Mouse (Mus musculus): Measurements from ENCODE around the gene Lypd6b. TPM values are rescaled to one million over a fixed set of nuclear protein-coding genes. Genes with fewer than 3 reads are reported as not detected.
A peak's percentile ranks its signal among the peaks of the same experiment; 100 is the strongest.

The Lypd6b gene
- 1.0 and 2.8 TPM in 2 replicates for polyA plus RNA-seq (2015; fragmentation: Nextera tagmentation; extraction: Ambion mirVana)

- ATAC-seq (replicated peaks; ENCODE audit: insufficient number of reproducible peaks, insufficient read depth, low FRiP score, low read depth), result peak; percentile 66
- under 1% methylated on average over 70 of the region's 79 CpGs for WGBS
- peak within 1 kb of the TSS; percentile 63 for H3K4me3 ChIP-seq
- peaks cover 31% of the 10 kb centered on the region for H3K4me1 ChIP-seq (replicated peaks)
- H3K27ac ChIP-seq, result no peak within 1 kb of the TSS
- peaks cover 52% of the 10 kb centered on the region for H3K27me3 ChIP-seq
- no peaks in the 10 kb centered on the region for H3K9me3 ChIP-seq (replicated peaks)
- H3K9ac ChIP-seq, result peak within 1 kb of the TSS; percentile 52
- peak within 1 kb of the TSS; percentile 99 for H3K4me2 ChIP-seq
- H3K36me3 ChIP-seq, result no peaks in the 10 kb centered on the region
These were observed at the start of gene Lypd6b for GRCm38 (mm10) chr2:49787376-49788050. TSS of gene Lypd6b (plus strand) at chr2:49787688.

GRCm38 (mm10) chr2:49739046-49739445 lies 48.4 kb upstream of the Lypd6b start:
- no peak overlapping the region for H3K9ac ChIP-seq
- no peaks in the 10 kb centered on the region for H3K9me3 ChIP-seq (replicated peaks)
- no peak for ATAC-seq (replicated peaks; ENCODE audit: insufficient number of reproducible peaks, insufficient read depth, low FRiP score, low read depth)
- H3K36me3 ChIP-seq, result no peaks in the 10 kb centered on the region
- H3K27ac ChIP-seq, result no peak overlapping the region
- no peak overlapping the region for H3K4me3 ChIP-seq
- H3K4me1 ChIP-seq (replicated peaks), result peaks cover 3% of the 10 kb centered on the region
- no peaks in the 10 kb centered on the region for H3K27me3 ChIP-seq
- H3K4me2 ChIP-seq, result no peak overlapping the region
- WGBS, result 62% methylated on average over 5 of the region's 5 CpGs

GRCm38 (mm10) chr2:49741026-49741425 lies 46.5 kb upstream of the Lypd6b start:
- H3K9ac ChIP-seq, result no peak overlapping the region

GRCm38 (mm10) chr2:49741895-49742734 lies 45.4 kb upstream of the Lypd6b start:
- H3K4me2 ChIP-seq, result no peak overlapping the region
- WGBS, result 69% methylated on average over 16 of the region's 16 CpGs
- H3K9ac ChIP-seq, result no peak overlapping the region
- no peak for ATAC-seq (replicated peaks; ENCODE audit: insufficient number of reproducible peaks, insufficient read depth, low FRiP score, low read depth)
- H3K9me3 ChIP-seq (replicated peaks), result no peaks in the 10 kb centered on the region
- no peak overlapping the region for H3K27ac ChIP-seq
- H3K4me1 ChIP-seq (replicated peaks), result peaks cover 16% of the 10 kb centered on the region
- H3K36me3 ChIP-seq, result no peaks in the 10 kb centered on the region
- no peaks in the 10 kb centered on the region for H3K27me3 ChIP-seq
- H3K4me3 ChIP-seq, result no peak overlapping the region

More at GRCm38 (mm10) chr2:49741026-49741425, 46.5 kb upstream of the Lypd6b start:
- peaks cover 16% of the 10 kb centered on the region for H3K4me1 ChIP-seq (replicated peaks)
- no peak overlapping the region for H3K27ac ChIP-seq
- H3K4me3 ChIP-seq, result no peak overlapping the region
- no peaks in the 10 kb centered on the region for H3K36me3 ChIP-seq
- H3K4me2 ChIP-seq, result no peak overlapping the region
- H3K9me3 ChIP-seq (replicated peaks), result no peaks in the 10 kb centered on the region
- WGBS, result 55% methylated on average over 6 of the region's 6 CpGs
- no peak for ATAC-seq (replicated peaks; ENCODE audit: insufficient number of reproducible peaks, insufficient read depth, low FRiP score, low read depth)
- H3K27me3 ChIP-seq, result no peaks in the 10 kb centered on the region

- Histone ChIP-seq H3K4me1 (replicated peaks) (peaks cover 16% of the 10 kb centered on the region), H3K27me3 (no peaks in the 10 kb centered on the region), H3K9me3 (replicated peaks) (no peaks in the 10 kb centered on the region), H3K36me3 (no peaks in the 10 kb centered on the region), H3K4me2 (no peak overlapping the region), H3K27ac (no peak overlapping the region), H3K4me3 (no peak overlapping the region), H3K9ac (no peak overlapping the region)
- 82% methylated on average over 4 of the region's 4 CpGs for WGBS
- no peak for ATAC-seq (replicated peaks; ENCODE audit: insufficient number of reproducible peaks, insufficient read depth, low FRiP score, low read depth)
These were observed 44.6 kb upstream of the Lypd6b start for GRCm38 (mm10) chr2:49742919-49743318.

- no peaks in the 10 kb centered on the region for H3K36me3 ChIP-seq
- H3K4me2 ChIP-seq, result no peak overlapping the region
- H3K27ac ChIP-seq, result no peak overlapping the region
- peaks cover 16% of the 10 kb centered on the region for H3K4me1 ChIP-seq (replicated peaks)
- H3K9me3 ChIP-seq (replicated peaks), result no peaks in the 10 kb centered on the region
- H3K4me3 ChIP-seq, result no peak overlapping the region
- no peak overlapping the region for H3K9ac ChIP-seq
- no peaks in the 10 kb centered on the region for H3K27me3 ChIP-seq
- WGBS, result 72% methylated on average over 6 of the region's 6 CpGs
- ATAC-seq (replicated peaks; ENCODE audit: insufficient number of reproducible peaks, insufficient read depth, low FRiP score, low read depth), result no peak
These were observed 43.7 kb upstream of the Lypd6b start for GRCm38 (mm10) chr2:49743775-49744174.

- Histone ChIP-seq H3K27me3 (no peaks in the 10 kb centered on the region), H3K4me3 (no peak overlapping the region), H3K9ac (no peak overlapping the region), H3K36me3 (no peaks in the 10 kb centered on the region), H3K4me2 (no peak overlapping the region; the same call in 1 of the 2 replicates), H3K4me1 (replicated peaks) (peaks cover 16% of the 10 kb centered on the region), H3K9me3 (replicated peaks) (no peaks in the 10 kb centered on the region), H3K27ac (peak overlapping the region; percentile 24; the same call in 1 of the 2 replicates)
- ATAC-seq (replicated peaks; ENCODE audit: insufficient number of reproducible peaks, insufficient read depth, low FRiP score, low read depth), result no peak; the same call in 1 of the 2 replicates
- WGBS, result 54% methylated on average over 11 of the region's 11 CpGs
These were observed 43.0 kb upstream of the Lypd6b start for GRCm38 (mm10) chr2:49744251-49745093.

- H3K27me3 ChIP-seq, result no peaks in the 10 kb centered on the region
- no peaks in the 10 kb centered on the region for H3K9me3 ChIP-seq (replicated peaks)
- no peak overlapping the region for H3K9ac ChIP-seq
- H3K4me3 ChIP-seq, result no peak overlapping the region
- H3K36me3 ChIP-seq, result no peaks in the 10 kb centered on the region
- ATAC-seq (replicated peaks; ENCODE audit: insufficient number of reproducible peaks, insufficient read depth, low FRiP score, low read depth), result no peak
- peak overlapping the region; percentile 36 for H3K4me2 ChIP-seq
- 42% methylated on average over 14 of the region's 14 CpGs for WGBS
- peaks cover 24% of the 10 kb centered on the region for H3K4me1 ChIP-seq (replicated peaks)
- no peak overlapping the region for H3K27ac ChIP-seq
These were observed 42.2 kb upstream of the Lypd6b start for GRCm38 (mm10) chr2:49745094-49745781.

- H3K4me2 ChIP-seq, result no peak overlapping the region
- no peak overlapping the region for H3K9ac ChIP-seq
- H3K9me3 ChIP-seq (replicated peaks), result no peaks in the 10 kb centered on the region
- no peaks in the 10 kb centered on the region for H3K27me3 ChIP-seq
- 64% methylated on average over 7 of the region's 7 CpGs for WGBS
- peaks cover 36% of the 10 kb centered on the region for H3K4me1 ChIP-seq (replicated peaks)
- H3K4me3 ChIP-seq, result no peak overlapping the region
- H3K36me3 ChIP-seq, result no peaks in the 10 kb centered on the region
- no peak for ATAC-seq (replicated peaks; ENCODE audit: insufficient number of reproducible peaks, insufficient read depth, low FRiP score, low read depth)
- no peak overlapping the region for H3K27ac ChIP-seq
These were observed 40.5 kb upstream of the Lypd6b start for GRCm38 (mm10) chr2:49746947-49747346.

- 90% methylated on average over 2 of the region's 2 CpGs for WGBS
- no peak overlapping the region for H3K4me3 ChIP-seq
- no peak for ATAC-seq (replicated peaks; ENCODE audit: insufficient number of reproducible peaks, insufficient read depth, low FRiP score, low read depth)
- H3K9me3 ChIP-seq (replicated peaks), result no peaks in the 10 kb centered on the region
- H3K27ac ChIP-seq, result no peak overlapping the region
- H3K27me3 ChIP-seq, result no peaks in the 10 kb centered on the region
- H3K36me3 ChIP-seq, result no peaks in the 10 kb centered on the region
- peaks cover 36% of the 10 kb centered on the region for H3K4me1 ChIP-seq (replicated peaks)
- H3K4me2 ChIP-seq, result no peak overlapping the region
- H3K9ac ChIP-seq, result no peak overlapping the region
These were observed 39.8 kb upstream of the Lypd6b start for GRCm38 (mm10) chr2:49747670-49748069.

Data from heart, embryonic 15.5 days (tissue).